Mouse (Mus musculus): ENCODE results near the gene Slc37a1.

The Slc37a1 gene

DNA sequence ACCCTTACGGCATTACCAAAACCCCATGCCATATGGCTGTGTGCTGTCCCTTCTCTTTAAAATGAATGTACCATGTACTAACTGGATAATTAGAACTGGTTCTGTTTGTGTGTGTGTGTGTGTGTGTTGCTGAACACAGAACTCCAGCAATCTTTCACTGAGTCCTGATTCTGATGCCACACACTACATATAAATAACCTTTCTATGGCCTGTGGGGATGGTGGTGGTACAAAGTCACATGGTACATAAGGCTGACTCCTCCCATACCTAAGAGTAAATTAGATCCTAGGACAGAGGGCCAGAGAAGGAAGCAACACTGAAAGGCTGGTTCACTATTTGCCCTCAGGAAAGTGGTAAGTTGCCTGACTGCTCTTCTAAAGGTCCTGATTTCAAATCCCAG lies at the start of gene Slc37a1:
Gene Slc37a1, plus strand, starts transcription at position 301 of the 400 bp plus-strand sequence.
- peak; percentile 49 for DNase-seq (ENCODE audit: low read depth, low spot score)

DNA sequence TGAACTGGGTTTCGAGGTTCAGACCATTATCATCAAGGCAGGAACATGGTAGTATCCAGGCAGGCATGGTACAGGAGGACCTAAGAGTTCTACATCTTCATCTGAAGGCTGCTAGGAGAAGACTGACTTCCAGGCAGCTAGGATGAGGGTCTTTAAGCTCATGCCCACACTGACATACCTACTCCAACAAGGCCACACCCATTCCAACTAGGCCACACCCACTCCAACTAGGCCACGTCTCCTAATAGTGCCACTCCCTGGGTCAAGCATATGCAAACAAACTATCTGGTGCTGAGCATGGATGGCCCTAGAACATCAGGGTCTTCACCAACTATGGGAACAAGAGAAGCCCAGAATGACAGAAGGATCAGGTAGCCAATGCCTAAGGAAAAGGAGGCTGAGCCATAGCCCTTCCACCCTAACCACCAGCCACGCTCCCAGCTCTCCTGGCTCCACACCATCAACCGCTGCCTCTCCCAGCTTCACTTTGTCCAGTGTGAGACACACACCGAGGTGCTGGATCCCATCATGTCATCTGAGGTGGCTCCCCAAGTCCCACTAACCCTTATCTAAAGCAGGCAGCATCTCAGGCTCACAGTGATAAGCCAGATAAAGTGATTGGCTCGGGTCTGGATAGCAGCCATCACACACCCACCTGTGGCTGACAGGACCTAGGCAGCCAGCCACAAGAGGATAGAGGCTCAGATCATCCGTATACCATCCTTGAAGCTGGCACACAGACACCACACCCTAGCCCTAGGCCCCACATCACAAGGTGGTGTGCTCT lies 48.2 kb upstream of the Slc37a1 start:
- no peak for DNase-seq (ENCODE audit: low read depth, low spot score)

DNA sequence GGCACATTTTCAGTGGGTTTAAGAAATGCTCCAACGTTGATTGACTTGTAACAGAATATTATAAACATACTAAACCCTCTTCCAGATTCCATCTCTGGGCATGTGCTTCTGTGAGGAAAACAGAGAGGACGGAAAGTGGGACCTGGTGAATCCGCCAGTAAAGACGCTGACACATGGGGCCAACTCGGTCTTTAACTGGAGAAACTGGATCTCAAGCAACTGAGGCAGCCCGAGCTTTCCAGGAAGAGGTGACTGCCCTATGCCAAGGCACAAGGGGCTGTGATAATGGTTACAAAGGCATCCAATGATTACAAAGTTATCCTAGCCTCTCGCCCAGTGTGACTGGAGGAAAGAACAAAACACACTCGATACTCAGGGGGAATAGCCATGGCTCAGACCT lies 45.4 kb upstream of the Slc37a1 start:
- DNase-seq (ENCODE audit: low read depth, low spot score), result no peak

DNA sequence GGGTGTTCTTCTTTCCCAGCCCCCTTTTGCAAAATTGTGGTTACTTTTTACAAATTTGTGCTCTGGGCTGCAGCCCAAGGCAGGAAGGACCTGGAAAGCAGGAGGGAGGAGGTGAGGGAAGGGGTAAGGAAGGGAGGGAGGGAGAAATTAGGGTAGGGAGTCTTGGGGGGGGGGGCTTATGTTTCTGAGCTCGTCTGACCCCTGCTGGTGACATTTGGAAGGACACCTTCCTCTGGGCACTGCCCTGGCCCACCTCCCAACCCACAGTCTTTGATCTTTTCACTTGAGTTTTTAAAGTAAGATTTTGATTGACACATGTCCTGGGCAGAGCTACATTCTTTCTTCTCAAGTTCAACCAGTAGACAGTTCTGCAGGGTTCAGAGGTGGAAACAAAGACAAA lies 43.8 kb upstream of the Slc37a1 start:
- peak; percentile 29 for DNase-seq (ENCODE audit: low read depth, low spot score)

DNA sequence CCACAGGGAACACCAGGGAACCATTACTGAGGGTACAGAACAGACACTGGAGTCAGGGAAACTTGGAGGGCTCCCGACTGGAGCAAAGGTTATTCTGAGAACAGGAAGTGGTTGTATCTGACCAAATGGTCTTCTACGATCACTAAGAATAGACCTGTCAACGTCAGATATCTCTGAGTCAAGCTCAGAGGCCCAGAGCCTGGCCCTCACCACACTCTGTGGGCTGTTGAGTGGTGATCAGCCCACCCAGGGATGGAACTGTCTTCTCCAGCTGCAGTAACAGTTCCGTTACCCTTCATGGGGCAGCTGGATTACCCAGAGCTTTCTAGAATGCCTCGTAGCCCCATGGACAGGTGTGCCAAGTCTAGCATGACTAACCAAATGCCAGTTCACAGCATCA lies 41.3 kb upstream of the Slc37a1 start:
- DNase-seq (ENCODE audit: low read depth, low spot score), result peak; percentile 49

DNA sequence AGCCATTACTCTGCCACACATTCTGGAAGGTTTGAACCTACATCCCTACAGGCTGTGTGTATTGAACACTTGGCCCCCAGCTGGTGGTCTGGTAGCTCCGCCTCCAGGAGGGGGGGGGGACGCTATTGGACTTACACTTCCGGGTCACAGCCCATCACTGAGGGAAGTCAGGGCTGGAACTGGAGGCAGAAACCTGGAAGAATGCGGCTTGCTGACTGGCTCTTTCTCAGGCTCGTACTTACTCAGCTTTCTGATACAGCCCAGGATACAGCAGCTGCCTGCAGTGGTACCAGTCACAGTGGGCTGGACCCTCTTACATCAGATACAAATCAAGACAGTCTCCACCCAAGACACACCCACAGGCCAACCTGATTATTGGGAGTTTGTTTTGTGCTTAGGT lies 39.4 kb upstream of the Slc37a1 start:
- DNase-seq (ENCODE audit: low read depth, low spot score), result no peak

DNA sequence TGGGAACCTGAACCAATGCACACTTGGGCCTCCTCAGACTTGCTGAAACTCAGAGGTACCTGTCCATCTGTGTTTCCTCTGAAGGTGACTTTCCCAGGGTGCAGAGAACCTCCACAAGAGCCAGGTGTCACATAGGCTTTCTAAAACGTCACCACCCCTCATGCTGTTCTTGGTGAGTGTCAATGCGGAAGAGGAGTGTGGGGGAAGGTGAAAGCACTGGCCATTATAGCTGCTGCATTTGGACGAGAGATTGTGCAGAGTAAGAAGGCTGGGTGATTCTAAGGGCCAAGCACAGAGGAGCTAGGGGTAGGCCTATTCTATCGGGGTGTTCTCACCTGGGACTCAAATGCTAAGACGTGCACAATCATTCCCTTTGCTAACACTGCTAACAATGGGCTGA lies 32.6 kb upstream of the Slc37a1 start:
- no peak for DNase-seq (ENCODE audit: low read depth, low spot score)

DNA sequence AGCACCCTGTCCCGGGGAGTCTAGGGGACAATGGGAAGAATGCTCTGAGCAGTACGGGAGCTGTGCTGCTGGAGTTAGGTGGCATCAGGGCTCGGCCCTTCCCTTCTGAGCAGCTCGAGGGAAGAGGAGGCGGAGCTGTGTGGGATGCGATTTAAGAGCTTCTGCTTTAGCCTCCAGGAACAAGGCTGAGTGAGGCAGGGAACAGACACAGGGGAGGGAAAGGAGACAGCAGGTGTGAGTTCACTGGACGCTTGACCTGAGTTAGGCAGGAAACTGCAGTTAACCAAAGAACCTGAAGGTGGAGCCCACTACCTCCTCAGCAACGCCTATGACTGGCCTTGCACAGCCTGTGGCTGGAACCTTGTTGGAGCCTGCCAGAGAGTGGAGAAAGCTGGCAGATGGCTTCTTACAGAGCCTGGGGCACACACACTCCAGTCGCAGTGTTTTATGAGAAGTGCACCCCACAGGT lies 32.1 kb upstream of the Slc37a1 start:
- peak; percentile 71 for DNase-seq (ENCODE audit: low read depth, low spot score)

DNA sequence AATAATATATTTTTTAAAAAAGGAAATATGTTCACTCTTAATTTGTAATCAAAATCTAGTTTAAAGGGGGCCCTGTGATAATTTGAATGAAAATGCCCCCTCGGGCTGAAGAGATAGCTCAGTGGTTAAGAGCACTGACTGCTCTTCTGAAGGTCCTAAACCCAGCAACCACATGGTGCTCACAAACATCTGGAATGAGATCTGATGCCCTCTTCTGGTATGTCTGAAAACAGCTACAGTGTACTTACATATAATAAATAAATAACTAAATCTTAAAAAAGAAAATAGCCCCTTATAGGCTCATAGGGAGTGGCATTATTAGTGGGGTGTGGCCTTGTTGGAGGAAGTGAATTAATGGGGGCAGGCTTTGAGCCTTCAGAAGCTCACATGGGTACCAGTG lies 29.4 kb upstream of the Slc37a1 start:
- peak; percentile 53 for DNase-seq (ENCODE audit: low read depth, low spot score)

DNA sequence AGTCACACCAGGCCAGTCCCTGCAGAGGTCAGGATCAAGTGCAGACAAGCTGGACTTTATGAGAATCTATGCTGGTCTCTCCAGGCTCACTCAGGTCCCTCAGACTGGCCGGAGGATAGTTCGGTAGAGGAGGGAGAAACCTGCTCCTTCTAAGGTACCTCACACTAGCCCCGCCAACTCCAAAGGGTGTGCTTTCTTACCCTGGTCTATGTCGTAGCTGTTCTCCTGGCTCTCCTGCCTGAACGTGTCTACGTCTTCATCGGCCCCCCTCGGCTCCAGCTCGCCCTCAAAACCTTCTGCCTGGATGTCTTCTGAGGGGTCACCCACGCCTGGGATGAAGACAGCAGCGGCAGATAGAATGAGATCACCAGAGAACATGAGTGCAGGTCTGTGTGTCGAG lies 28.7 kb upstream of the Slc37a1 start:
- DNase-seq (ENCODE audit: low read depth, low spot score), result no peak

DNA sequence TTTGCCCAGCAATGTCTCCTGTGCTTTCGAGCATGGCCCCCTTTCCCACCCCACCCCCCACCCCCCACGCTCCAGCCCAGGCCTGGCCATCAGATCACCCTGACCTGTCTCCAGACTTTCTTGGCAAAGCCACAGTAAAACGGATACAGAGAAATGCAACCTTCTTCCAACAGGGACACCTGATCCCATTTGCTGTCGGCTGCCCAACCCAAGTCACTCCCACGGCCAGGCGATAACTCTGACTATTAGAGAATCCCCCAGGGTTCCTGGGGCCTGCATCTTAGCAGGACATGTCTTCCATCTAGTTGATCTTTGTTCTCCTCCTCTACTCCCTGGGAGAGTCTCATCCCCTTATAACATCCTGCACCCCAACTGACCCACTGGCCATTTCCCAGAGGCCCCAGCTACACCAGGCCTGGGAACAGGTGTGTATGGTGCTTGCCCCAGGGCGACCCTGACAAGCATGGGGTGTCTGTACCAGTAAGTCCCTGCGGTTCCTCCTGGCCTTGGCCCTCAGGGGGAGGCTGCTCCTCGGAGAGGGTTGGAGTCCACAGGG lies 28.2 kb upstream of the Slc37a1 start:
- DNase-seq (ENCODE audit: low read depth, low spot score), result no peak

DNA sequence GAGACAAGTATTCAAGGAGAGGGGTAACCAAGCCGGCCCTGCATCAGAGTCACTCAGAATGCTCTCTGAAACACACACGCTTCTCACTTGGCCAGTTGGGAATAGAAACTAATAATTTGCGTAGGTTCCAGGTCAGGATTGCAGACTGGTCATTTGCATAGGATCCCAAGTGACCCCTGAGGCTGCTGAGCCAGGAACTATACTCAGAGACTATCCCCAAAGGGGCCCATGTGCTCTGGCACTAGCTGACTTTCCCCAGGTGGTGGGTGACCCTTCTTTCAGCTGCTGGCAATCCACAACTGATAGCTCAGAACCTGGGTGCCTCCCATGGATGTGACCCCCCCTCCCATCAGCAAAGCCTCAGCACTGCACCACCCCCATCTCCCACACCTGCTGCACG lies 27.4 kb upstream of the Slc37a1 start:
- DNase-seq (ENCODE audit: low read depth, low spot score), result no peak

DNA sequence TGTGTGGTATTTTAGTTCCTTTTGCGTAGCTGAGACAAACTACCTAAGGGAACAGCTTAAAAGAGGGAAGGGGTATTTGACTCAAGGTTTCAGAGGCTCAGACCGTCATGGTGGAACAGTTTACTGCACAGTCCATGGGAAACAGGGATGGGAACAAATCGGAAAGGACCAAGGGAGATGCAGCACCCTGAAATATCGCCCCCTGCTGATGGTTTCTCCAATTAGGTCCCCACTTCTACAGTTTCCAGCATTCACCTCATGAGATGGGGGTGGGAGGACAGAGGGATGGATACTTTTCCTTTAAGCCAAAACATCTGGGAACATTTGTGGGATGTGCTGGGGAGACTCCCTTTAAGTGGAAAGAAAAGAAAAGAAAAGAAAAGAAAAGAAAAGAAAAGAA lies 26.8 kb upstream of the Slc37a1 start:
- peak; percentile 24 for DNase-seq (ENCODE audit: low read depth, low spot score)

DNA sequence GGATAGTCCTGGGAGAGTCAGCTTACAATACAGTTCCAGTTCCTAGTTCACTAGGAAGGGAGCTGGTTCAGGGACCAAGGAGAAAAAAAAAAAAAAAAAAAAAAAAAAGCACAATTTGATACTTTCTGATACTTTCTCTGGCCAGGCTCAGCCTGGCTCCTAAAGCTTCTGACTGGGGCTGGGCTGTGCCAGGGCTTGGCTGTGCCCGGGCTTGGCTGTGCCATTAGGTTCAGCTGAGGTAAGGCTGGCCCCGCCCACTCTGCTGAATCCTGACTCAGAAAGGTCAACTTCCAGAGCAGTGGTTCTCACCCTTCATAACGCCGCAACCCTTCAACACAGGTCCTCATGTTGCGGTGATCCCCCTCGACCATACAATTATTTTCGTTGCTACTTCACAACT lies 26.2 kb upstream of the Slc37a1 start:
- DNase-seq (ENCODE audit: low read depth, low spot score), result no peak

DNA sequence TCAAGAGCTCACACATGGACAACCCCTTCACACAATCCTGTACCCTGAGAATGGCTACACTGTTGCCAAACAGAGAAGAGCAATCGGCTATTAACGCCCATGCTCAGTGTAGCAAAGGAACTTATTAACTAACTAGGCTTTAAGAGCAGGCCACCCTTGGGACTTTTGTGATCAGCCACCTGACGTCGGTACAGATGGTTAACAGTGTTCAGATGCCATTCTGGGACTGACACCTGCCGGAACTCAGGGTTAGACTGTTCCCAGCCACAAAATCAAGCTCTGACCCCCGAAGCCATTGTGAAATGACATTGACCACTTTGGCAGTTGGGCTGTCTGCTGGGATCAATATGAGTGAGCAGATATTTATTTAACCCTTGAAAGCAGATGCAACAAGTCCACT lies 25.2 kb upstream of the Slc37a1 start:
- DNase-seq (ENCODE audit: low read depth, low spot score), result peak; percentile 47

DNA sequence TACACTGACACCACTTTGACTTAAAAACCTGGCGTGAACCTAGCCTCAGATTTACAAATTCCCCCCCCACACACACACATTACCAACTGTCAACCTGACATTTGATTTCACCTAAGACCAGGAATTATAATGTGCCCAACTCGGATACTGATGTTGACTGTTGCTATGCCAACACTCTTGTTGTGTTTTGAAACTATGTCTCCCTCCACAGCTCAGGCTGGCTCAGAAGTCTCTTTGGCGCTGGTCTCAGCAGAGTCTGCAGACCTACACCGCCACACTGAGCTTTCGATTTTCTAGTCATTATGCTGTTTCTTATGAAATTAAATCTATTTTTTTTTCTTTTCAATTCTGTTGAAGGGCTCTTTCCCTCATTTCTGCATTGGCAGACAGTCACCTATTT lies 23.9 kb upstream of the Slc37a1 start:
- DNase-seq (ENCODE audit: low read depth, low spot score), result no peak

DNA sequence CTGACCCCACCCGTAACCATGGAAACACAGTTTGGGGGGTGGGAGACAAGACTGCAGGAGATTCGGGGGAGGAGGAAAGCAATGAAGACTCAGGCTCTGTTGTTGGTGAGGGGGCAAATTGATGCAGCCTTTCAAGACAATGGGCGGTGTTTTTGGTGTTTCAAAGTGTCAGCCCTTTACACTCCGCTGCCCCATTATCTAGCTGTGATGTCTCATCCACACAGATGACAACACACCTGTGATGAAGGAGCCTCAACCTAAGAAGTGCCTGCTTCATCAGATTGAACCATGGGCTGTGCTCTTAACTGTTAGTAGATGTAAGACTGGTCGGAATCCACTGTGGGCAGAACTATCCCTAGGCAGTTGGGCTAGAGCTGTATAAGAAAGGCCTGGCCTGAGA lies 22.8 kb upstream of the Slc37a1 start:
- DNase-seq (ENCODE audit: low read depth, low spot score), result no peak

DNA sequence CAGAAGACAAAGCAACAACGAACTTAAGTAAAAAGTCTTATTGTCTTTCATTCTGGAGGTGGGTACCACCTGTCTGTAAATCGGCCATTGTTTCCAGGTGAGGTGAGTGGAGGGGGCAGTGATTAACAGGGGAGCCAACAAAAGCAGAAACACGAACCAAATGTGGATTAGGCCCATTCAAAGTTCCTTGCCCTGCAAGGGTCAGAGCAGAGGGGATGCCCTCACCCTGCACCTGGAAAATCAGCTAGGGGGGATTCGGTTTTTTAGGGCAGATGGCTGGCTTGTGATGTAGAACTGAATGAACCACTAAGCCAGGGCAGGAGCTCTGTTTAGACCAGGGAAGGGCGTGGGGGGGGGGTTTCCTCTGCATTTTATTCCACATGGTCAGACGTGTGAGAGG lies 22.2 kb upstream of the Slc37a1 start:
- DNase-seq (ENCODE audit: low read depth, low spot score), result peak; percentile 14

DNA sequence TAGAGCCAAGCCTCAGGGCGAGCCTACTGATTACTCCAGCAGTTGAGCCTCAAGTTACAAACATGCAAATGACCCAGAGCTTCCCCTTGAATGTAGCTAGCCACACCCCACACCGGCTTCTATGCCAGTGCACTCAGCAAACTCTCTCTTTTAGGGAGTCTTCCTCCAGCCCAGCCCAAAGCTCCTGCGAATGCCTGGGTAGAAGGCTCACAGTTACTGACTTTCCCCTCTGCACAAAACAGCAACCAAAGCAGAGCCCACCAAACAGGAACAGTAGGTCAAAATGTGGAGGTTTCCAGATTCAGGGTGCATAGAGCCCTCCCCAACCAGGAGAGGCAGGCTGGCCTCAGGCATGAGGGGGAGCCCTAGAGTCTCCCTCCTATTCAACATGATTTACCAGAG lies 21.4 kb upstream of the Slc37a1 start:
- DNase-seq (ENCODE audit: low read depth, low spot score), result peak; percentile 82

DNA sequence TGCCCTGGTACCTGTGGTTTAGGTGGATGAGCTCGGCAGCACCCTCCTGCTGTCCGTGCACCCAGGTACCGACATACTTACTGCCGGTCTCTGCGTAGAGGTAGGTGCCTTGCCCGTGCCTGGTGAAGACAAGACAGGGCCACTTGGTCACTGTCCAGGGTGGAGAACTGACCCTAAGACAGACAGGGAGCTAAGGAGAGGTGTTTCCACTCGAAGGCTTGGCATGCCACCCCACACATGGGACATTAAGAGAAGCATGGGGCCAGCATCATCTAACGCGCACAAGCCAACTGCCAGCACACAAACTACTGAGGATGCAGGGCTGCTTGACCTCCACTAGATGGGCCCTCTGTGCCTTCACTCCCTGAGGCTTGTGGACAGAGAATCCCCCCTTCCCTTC lies 20.8 kb upstream of the Slc37a1 start:
- no peak for DNase-seq (ENCODE audit: low read depth, low spot score)

DNA sequence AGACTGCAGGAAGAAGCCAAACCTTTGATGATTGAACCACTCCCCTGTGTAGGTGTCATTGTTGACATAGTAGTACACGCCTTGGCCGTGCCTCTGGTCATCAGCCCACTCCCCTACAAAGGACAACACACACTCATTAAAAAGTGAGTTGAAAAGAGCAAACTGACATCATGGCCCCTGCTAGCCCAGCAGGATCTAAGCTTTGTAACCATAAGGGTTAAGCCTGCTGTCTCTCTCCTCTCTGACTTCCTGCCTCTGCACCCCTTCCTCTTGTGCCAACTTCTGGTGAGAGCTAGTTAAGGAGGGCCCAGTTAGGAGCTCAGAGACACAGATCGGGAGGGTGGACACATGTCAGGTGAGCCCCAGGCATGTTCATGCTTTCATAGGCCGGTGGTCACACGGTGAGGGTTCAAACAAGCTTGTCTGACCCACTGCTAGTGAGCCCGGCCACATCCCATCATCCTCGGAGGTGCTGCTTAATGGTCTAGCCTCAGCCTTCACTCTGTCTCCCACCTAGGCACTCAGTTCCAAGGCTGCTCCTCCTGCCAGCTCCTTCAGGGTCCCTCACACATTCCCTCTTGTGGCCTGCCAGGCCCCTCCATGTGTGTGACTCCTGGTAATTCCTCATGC lies 20.2 kb upstream of the Slc37a1 start:
- DNase-seq (ENCODE audit: low read depth, low spot score), result no peak

DNA sequence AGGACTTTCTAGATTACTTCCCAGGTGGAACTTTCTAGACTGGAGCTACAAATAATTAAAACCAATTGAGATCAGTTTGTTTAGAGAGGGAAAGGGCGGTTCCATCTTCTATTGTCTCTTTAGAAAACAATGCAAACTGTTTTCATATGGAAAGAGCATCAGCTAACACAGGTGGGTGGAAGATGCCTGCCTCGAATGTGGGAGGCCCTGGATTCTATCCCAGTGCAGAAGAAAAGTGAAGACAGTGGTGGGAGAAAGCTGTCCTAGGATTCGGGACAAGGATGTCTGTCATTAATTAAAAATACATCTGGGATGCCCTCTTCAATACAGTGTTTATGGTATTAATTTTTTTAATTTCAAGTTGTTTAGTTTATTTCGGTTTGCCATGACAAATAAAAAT lies 19.5 kb upstream of the Slc37a1 start:
- no peak for DNase-seq (ENCODE audit: low read depth, low spot score)

DNA sequence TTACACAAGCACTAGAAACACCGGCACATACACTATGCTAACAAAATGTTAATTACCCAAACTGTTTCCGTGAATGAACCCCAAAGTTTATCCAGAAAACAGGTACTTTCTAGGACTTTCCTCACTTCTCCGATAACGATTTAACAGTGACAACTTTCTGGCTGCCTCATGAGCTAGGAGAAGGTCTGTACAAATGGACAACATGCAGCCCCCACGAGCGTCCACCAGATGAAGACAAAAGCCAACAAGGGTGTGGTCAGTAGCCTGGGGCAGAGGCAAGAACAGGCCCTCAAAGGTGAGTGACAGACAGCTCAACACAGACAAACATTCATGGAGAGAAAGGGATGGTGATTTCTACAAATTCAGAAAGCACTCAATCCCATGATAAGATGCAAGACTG lies 19.0 kb upstream of the Slc37a1 start:
- no peak for DNase-seq (ENCODE audit: low read depth, low spot score)

All from A20 (cell line).